Mouse (Mus musculus): Measurements from ENCODE around the gene Fam19a2.

Gene Fam19a2

GRCm38 (mm10) chr10:123263876-123264309 is at the start of gene Fam19a2:
Gene Fam19a2 (plus strand): TSS chr10:123263996.
- DNase-seq (ENCODE audit: low spot score): peak; percentile 56

DNA sequence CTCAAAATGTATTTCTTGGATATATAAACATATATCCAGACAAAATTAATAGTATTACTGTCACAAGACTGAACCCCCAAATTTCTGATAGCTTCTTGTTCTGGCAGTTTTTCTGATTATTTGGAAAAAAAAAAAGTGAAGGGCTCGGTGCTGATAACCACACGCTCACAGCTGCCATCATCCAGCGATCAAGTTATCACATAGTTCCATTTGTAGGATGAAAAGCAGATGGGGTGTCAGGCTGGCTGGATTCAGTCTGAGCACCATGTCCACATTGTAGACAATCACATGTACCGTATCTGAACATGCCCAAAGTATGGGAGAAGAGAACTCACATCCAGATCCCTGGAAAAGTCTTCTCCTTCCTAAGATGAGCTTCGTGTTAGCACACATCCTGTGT is 41.0 kb upstream of the Fam19a2 start:
- DNase-seq (ENCODE audit: low spot score): no peak

DNA sequence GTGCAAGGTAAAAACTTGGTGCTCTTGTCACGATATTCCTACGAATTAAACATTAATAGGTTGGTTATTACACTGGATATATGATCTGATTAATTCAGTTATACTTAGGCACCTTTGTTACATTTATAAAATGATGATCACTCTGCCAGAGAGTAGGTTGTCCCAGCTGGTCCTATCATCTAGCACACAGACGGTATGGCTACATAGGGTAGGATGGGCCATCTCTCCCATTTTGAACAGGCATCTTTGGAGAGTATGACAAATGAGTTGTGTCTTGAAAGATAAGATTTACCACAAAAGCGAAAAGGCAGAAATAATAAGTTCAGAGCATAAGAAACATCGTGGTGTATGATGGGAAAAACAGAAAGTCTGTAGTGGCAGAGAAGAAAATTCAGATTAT is 34.4 kb upstream of the Fam19a2 start:
- no peak for DNase-seq (ENCODE audit: low spot score)

DNA sequence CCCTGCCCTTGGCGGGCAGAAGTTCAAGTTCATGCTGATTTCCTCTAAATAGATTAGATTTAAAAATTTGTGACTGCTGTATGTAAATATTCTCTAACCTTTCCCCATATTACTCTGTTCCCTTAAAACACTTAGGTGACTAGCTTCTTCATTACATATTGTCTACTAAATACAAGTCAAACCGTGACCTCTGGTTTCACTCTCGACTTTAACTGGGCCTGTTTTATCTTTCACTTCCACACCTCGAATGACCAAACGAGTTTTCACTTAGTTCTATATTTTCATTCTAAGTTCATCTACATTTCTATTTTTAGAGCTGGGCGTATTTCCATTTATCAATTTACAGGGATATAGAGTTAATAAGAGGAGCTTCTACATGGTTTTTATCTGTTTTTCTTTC is 15.7 kb upstream of the Fam19a2 start:
- no peak for DNase-seq (ENCODE audit: low spot score)

DNA sequence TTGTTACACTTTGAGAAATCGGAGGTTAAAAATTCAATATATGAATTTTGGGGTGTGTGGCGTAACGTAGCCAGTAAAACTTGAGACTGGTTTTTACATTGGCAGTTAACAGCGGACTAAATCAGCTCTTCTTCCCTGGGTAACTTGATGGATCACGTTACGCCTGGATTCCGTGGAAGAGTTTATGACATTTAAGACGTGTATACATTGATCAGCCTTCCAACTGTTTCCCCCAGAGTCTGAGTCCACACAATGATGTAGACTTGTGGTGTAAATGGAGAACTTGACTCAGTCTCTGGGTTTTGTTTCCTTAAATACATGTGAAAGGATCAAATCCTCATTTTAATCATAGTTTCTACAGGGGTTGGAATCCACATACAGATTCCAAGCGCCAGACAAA is 11.9 kb upstream of the Fam19a2 start:
- no peak for DNase-seq (ENCODE audit: low spot score)

DNA sequence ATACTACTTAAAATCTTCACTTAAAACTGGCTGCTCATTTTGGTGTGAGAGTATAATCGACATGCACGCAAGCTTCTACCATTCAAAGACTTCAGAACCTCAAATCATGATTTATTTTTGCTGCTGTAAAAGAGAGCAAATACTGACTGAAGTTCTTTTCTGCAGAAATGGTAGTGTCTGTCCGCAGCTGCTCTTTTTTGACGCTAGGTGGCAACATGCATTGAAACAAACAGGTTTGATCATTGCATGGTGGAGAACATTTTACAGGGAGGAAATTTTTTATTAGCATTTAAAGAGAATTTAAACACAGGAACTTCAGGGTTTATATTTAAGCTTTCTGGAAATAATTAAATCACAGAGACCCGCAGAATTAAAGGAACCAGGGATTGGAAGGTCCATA is 9.5 kb upstream of the Fam19a2 start:
- DNase-seq (ENCODE audit: low spot score): no peak

DNA sequence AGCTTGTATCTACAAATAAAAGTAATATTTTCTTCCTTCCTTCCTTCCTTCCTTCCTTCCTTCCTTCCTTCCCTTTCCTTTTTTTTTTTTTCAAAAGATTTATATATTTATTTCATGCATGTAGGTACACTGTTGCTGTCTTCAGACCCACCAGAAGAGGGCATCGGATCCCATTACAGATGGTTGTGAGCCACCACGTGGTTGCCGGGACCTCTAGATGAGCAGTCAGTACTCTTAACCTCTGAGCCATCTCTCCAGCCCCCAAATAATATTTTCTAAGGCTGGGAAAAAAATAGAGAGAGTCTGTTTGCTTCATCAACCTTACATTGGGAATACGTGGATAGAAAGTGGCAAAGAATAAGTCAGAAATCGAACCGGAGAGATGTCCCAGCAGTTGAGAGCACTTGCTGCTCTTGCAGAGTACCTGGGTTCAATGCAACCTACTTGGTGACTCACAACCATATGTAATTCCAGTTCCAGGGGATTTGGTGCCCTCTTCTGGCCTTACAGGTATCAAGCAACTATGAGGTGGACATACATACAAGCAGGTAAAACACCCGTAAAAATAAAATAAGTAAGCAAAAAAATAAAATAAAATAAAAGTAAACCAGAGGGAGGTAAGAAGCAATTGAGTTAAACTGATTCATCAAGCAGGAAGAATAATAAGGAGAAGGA is 8.0 kb upstream of the Fam19a2 start:
- no peak for DNase-seq (ENCODE audit: low spot score)

DNA sequence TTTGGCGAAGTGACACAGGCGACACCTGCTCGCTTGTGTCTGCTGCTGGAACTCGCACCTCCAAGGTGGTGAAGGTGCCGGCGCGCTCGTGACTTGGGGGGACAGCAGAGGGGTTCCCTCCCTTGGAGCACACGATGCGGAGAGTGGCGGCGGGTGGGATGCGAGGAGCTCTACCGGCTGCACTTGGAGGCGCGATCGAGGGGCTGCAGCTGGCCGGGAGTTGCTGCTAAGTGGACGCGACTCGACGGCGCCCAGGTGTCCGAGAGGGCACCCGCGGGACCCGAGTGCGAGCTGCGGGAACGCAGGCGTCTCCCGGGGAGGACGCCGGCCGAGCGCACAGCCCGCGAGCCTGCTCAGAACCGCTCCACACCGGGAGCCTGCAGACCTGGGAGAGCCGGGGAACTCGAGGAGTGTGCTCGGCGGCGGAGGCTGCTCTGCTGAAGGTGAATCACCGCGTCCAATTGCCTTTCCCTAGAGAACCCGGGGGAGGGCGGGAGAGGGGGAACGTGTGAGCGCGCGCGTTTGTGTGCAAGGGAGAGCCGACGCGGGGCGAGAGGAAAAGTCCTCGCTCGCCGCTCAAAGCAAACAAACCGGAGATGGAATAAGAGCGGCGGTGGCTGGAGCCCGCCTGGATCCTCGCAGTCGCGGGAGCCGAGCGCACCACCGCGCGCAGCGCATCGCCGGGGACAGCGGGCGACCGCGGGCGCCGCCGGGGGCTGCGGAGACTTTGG is 830 bp downstream of the Fam19a2 start:
- peak; percentile 44 for DNase-seq (ENCODE audit: low spot score)

DNA sequence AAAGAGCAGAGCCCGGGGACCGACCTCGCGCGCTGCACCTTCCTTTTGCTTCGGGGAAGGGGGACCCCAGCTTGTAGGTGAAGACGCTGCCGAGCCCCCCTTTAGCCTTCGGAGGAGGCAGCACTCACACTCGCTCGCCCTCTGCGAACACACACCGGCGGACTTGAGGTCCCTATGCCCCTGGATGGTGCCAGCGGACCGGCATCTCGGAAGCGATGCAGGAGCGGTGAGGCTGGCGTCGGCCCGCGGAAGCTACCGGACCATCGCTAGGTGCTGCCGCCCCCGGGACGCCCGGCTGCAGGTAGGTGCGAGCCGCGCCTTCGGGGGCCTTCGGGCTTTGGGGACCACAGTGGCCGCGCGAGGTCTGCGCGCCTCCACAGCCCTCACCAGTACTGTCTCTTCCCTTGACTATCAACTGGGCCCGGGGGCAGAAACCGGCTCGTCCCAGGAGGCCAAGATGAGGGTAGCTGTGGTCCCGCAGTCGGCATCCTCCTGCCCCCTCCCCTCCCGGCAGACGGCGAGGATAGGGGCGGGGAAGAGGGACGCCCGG is 1.5 kb downstream of the Fam19a2 start:
- DNase-seq (ENCODE audit: low spot score): no peak

GRCm38 (mm10) chr10:123268568-123268967 is 4.8 kb downstream of the Fam19a2 start:
- no peak for DNase-seq (ENCODE audit: low spot score)

- DNase-seq (ENCODE audit: low spot score): no peak
These were observed 10.8 kb downstream of the Fam19a2 start for GRCm38 (mm10) chr10:123274554-123274953.

DNA sequence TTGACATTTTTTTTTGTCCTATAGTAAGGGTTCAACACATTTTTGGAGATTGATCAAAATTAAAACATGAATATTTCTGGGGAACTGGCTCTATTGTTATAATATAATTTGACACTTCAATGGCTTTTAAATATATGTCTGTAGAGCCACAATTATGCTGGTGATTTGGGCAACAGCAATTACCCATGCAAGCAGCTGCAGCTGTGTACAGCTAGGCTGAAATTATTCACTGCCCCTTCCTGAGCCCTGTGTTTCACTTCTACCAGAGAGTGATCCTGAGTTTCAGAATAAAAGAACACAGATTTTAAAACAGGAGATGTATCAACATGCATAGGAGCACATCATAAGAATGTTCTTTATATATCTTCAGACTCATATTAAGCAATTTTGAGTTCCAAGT is 43.5 kb downstream of the Fam19a2 start:
- no peak for DNase-seq (ENCODE audit: low spot score)

DNA sequence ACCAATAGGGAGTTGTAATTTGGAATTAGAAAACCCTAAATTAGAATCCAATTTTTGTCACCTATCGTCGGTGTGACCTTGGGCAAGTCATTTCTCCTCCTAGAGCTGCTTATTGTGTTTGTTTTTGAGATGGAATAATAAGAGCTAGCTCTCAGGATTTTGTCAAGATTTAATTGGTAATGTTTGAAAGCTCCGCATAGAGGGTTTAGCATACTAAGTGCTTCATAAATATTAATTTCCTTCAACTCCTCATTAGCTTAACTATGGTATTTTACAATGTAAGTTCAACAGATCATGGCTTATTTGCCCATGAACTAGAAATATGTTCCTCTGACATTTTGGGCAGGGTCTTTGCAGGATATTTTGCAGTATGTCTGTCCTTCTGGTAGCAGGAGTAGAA is 62.5 kb downstream of the Fam19a2 start:
- no peak for DNase-seq (ENCODE audit: low spot score)

DNA sequence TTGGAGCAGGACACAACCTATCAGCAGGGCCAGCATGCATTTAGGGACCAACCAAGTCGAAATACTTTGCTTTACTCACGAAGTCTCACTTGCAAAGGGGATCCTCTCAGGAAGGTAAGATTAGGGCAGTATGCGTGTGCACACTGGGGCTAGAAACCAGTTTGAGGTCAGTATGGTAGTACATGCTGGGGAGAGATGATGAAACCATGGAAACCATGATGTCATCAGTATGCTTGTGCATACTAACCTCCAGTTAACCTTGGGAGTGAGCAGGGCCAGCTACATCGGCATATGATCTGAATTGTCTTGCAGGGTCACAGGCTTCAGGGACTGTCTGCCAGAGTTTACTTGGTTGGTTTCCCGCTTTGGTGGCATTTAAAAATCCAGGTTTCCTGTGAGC is 77.5 kb downstream of the Fam19a2 start:
- no peak for DNase-seq (ENCODE audit: low spot score)

- no peak for DNase-seq (ENCODE audit: low spot score)
These were observed 78.9 kb downstream of the Fam19a2 start for GRCm38 (mm10) chr10:123342591-123343236.

DNA sequence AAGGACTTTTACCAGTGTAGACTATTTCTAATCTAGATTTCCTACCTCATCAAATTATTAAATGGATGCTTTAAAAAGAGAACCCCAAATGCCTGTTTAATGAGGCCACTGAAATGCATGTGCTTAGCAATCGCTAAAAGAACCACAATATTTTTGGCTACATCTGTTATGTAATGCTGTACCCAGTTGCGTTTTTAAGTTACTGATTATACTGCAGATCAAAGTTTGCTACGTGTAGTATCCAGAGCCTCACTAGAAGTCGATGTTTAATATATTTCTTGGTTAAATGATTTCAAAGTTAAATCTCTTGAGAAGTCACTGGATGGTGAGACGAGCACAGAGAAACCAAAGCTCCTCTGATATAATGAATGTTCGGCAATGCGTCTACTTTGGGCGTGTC is 82.5 kb downstream of the Fam19a2 start:
- no peak for DNase-seq (ENCODE audit: low spot score)

GRCm38 (mm10) chr10:123353667-123354066 is 89.9 kb downstream of the Fam19a2 start:
- no peak for DNase-seq (ENCODE audit: low spot score)

DNA sequence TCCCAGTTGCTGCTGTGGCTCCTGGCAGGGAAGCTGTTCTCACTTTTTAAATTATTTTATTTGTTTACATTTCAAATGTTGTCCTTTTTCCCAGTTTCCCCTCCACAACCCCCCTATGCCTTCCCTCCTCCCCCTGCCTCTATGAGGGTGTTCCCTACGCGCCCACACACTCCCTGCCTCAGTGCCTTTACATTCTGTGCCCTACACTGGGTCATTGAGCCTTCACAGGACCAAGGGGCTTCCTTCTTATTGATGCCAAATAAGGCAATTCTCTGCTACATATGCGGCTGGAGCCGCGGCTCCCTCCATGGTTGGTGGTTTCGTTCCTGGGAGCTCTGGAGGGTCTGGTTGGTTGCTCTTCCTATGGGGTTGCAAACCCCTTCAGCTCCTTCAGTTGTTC is 93.2 kb downstream of the Fam19a2 start:
- no peak for DNase-seq (ENCODE audit: low spot score)

GRCm38 (mm10) chr10:123360492-123360891 is 96.7 kb downstream of the Fam19a2 start:
- DNase-seq (ENCODE audit: low spot score): no peak

DNA sequence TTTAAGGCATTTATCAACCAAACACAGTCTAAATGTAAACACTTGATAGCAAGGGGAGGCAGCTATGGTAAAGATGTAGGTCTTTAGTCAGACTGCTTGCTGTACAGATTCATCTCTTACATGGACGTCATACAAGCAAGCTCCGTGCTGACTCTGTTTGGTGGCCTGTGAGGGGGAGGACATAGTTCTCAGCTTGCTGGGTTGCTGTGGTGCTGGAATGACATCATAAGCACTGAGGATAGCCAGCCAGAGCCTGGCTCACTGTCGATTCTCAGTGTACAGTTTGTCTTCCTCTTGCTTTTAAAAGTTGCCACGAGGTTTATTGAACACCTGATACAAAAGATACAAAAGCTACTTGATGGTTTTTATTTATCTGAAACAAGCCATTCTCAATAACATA is 100.8 kb downstream of the Fam19a2 start:
- no peak for DNase-seq (ENCODE audit: low spot score)

GRCm38 (mm10) chr10:123367152-123367864 is 103.5 kb downstream of the Fam19a2 start:
- DNase-seq (ENCODE audit: low spot score): no peak

DNA sequence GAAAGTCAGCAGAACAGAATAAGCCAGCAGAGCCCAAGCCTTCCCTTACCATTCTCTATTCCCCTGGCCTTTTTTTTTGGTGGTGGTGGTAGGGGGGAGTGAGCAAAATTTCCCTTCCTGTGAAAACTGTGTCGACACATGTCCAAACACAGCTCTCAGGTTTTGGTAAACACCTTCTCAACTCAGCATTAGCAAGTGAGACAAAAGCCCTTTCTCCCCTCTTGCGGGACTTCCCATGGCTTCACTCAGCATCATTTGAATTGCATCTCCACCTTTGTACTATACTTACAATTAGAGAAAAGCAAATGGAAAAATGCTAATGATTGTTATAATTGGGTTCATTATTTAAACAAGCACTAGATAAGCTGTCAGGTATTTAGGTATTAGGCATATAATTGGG is 119.5 kb downstream of the Fam19a2 start:
- DNase-seq (ENCODE audit: low spot score): no peak
